Comparison of ENCODE assay signal across 19 mouse cellular contexts in genomic region chr11:67579136-67579535, GRCm38 (mm10).
A peak's percentile ranks its signal among the peaks of the same experiment; 100 is the strongest.
DNase-seq lines count a peak whose midpoint lies in the region; ATAC-seq lines count a peak whose summit lies in the region.
"Had no signal": no experiment of that assay in that cellular context is flagged by ENCODE, and none has a peak within 500 bp of the region (broad histone marks: within the 10 kb centered on the region; RNA-seq: fewer than 3 reads in every experiment).

No protein-coding gene starts in this region.

- no peak overlapping the region for H3K9ac ChIP-seq in hindbrain, embryonic 14.5 days
- H3K9ac ChIP-seq: hindbrain, embryonic 13.5 days; liver, embryonic 14.5 days; neural tube, embryonic 13.5 days had no signal

- no peak overlapping the region for H3K4me2 ChIP-seq in hindbrain, embryonic 14.5 days (replicated peaks)
- H3K4me2 ChIP-seq: hindbrain, embryonic 13.5 days; neural tube, embryonic 13.5 days had no signal

- peaks cover 42% of the 10 kb centered on the region for H3K4me1 ChIP-seq in heart, embryonic 10.5 days
- H3K4me1 ChIP-seq in hindbrain, embryonic 14.5 days (replicated peaks; ENCODE audit: control insufficient read depth, insufficient read depth, low read length) = no peaks in the 10 kb centered on the region
- H3K4me1 ChIP-seq: hindbrain, embryonic 13.5 days had no signal

- H3K36me3 ChIP-seq in heart, embryonic 10.5 days = no peaks in the 10 kb centered on the region
- no peaks in the 10 kb centered on the region for H3K36me3 ChIP-seq in hindbrain, embryonic 14.5 days (replicated peaks; ENCODE audit: control insufficient read depth, insufficient read depth)
- H3K36me3 ChIP-seq: hindbrain, embryonic 13.5 days; neural tube, embryonic 13.5 days had no signal

- H3K4me3 ChIP-seq in heart, embryonic 10.5 days = no peak overlapping the region
- H3K4me3 ChIP-seq in hindbrain, embryonic 14.5 days (replicated peaks; ENCODE audit: low read length) = no peak overlapping the region
- H3K4me3 ChIP-seq: heart, adult 2 months; hindbrain, embryonic 13.5 days; megakaryocyte, embryonic 14.5 days; neural tube, embryonic 13.5 days had no signal

- peak; percentile 68 for ATAC-seq in megakaryocyte, adult 5-6 weeks (ENCODE audit: poor library complexity, severe bottlenecking)
- no peak for ATAC-seq in hindbrain, embryonic 14.5 days (ENCODE audit: low FRiP score)
- ATAC-seq: activated CD4-positive, CD25-positive, alpha-beta regulatory T cell, adult 4 months; intestine, embryonic 16.5 days had no signal

- H3K27me3 ChIP-seq in heart, embryonic 10.5 days (ENCODE audit: insufficient read depth, poor library complexity, severe bottlenecking) = no peaks in the 10 kb centered on the region
- no peaks in the 10 kb centered on the region for H3K27me3 ChIP-seq in hindbrain, embryonic 14.5 days (ENCODE audit: control insufficient read depth, insufficient read depth, low read length)
- H3K27me3 ChIP-seq: hindbrain, embryonic 13.5 days; neural tube, embryonic 13.5 days had no signal

- H3K9me3 ChIP-seq in heart, embryonic 10.5 days = no peaks in the 10 kb centered on the region
- no peaks in the 10 kb centered on the region for H3K9me3 ChIP-seq in hindbrain, embryonic 14.5 days (ENCODE audit: control insufficient read depth, low read length)
- H3K9me3 ChIP-seq: hindbrain, embryonic 13.5 days; megakaryocyte, embryonic 14.5 days; neural tube, embryonic 13.5 days had no signal

- 68% methylated on average over 9 of the region's 9 CpGs for whole genome bisulfite sequencing in heart, embryonic 10.5 days
- WGBS in hindbrain, embryonic 14.5 days = 84% methylated on average over 9 of the region's 9 CpGs

- H3K27ac ChIP-seq in heart, embryonic 10.5 days = no peak overlapping the region
- H3K27ac ChIP-seq in hindbrain, embryonic 14.5 days = no peak overlapping the region
- H3K27ac ChIP-seq: heart, adult 2 months; hindbrain, embryonic 13.5 days; liver, embryonic 14.5 days; neural tube, embryonic 13.5 days had no signal

- DNase-seq in heart, adult 11 months = peak; percentile 92
- no peak for DNase-seq in heart, embryonic 10.5 days (ENCODE audit: low spot score)
- DNase-seq in lung, postnatal 36 days = peak; percentile 33
- DNase-seq in lung, postnatal 14 days = no peak
- DNase-seq in frontal cortex, postnatal 36 days (ENCODE audit: low spot score in 2 of 2) = no peak
- DNase-seq in layer of hippocampus, postnatal 25 days (ENCODE audit: extremely low spot score in 1 of 2, low spot score in 1 of 2) = no peak
- no peak for DNase-seq in hindbrain, embryonic 14.5 days (ENCODE audit: low spot score)
- DNase-seq: cerebellum, adult 11-12 months; cerebellum, postnatal 36 days; heart, adult 2 months; left cerebral cortex, postnatal 4 days; thymus, adult 2 months had no signal

Comparison
In these comparisons a context has a peak if more than half of its experiments do, and no peak if none do; other contexts are left out.
1. DNase-seq: peak in heart, adult 11 months (single experiment) and lung, postnatal 36 days (single experiment); none in heart, embryonic 10.5 days (single experiment), lung, postnatal 14 days (single experiment), frontal cortex, postnatal 36 days (0 of 2), layer of hippocampus, postnatal 25 days (0 of 2) and hindbrain, embryonic 14.5 days (single experiment).